Mouse (Mus musculus): ENCODE measurements around the gene Mrap. TPM values are rescaled to one million over a fixed set of nuclear protein-coding genes. Genes with fewer than 3 reads are reported as not detected.

The Mrap gene
- polyA plus RNA-seq, 1 experiment from 2014 or later: 0.98 TPM

DNA sequence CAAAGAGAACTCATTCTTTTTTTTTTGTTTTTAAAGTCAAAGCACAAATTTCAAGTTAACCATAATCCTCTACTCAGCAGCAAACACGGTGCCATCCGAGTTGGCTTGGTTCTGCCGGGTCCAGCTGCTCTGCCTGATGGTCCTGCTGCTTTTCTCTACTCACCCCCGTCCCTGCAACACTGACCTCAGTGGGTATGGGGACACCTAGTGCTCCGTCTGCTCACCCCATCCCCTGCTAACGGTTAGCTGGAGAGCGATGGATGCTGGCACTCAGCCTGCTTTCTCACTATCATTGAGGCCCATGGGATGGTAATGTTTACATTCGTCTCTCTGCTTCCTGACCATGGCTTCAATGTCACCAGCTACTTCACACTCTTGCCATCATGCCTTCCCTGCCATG lies 60.4 kb downstream of the Mrap start:
- Histone ChIP-seq H3K9ac (ENCODE audit: low read depth, low read length) (no peak overlapping the region), H3K27me3 (replicated peaks; ENCODE audit: control insufficient read depth, insufficient read depth, low read length) (no peaks in the 10 kb centered on the region), H3K4me1 (ENCODE audit: control insufficient read depth, insufficient read depth, low read depth, low read length) (no peaks in the 10 kb centered on the region), H3K27ac (ENCODE audit: low read depth, low read length) (no peak overlapping the region), H3K36me3 (ENCODE audit: control insufficient read depth, insufficient read depth, low read length) (peaks cover 33% of the 10 kb centered on the region), H3K9me3 (ENCODE audit: control insufficient read depth, low read length) (no peaks in the 10 kb centered on the region), H3K4me3 (ENCODE audit: low read length) (no peak overlapping the region), H3K4me2 (ENCODE audit: low read length) (no peak overlapping the region)
- ATAC-seq: no peak
- 87% methylated on average over 8 of the region's 8 CpGs for WGBS

DNA sequence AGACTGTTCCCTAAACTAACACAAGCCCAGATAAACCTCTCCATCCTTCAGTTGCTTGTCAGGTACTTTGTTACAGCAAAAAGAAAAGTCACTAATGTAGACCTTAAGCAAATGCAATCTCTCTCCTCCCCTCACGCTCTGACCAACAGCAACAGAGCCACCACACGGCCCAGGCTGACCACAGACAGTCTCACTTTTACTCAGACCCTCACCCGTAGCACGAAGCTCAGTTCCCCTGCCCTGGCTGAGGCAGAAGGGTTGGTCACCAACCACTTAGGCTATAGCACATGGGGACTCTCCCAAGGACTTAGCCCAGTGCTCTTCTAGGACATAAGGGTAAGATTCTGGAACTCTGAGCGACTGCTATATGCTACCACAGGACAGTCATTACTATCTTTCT lies 60.8 kb downstream of the Mrap start:
- peaks cover 37% of the 10 kb centered on the region for H3K36me3 ChIP-seq (ENCODE audit: control insufficient read depth, insufficient read depth, low read length)
- no peaks in the 10 kb centered on the region for H3K27me3 ChIP-seq (replicated peaks; ENCODE audit: control insufficient read depth, insufficient read depth, low read length)
- ATAC-seq: no peak
- H3K4me3 ChIP-seq (ENCODE audit: low read length): no peak overlapping the region
- WGBS: 93% methylated on average over 5 of the region's 5 CpGs
- no peak overlapping the region for H3K4me2 ChIP-seq (ENCODE audit: low read length)
- H3K4me1 ChIP-seq (ENCODE audit: control insufficient read depth, insufficient read depth, low read depth, low read length): no peaks in the 10 kb centered on the region
- H3K27ac ChIP-seq (ENCODE audit: low read depth, low read length): no peak overlapping the region
- H3K9me3 ChIP-seq (ENCODE audit: control insufficient read depth, low read length): no peaks in the 10 kb centered on the region
- no peak overlapping the region for H3K9ac ChIP-seq (ENCODE audit: low read depth, low read length)

Other genes with a start within 250 kb of the Mrap start
- gene Mis18a, start 10.8 kb upstream of the Mrap start, polyA plus RNA-seq (2015; fragmentation: Nextera tagmentation; extraction: Ambion mirVana): 26.4 and 31.3 TPM in 2 replicates
- gene Urb1, start 72.2 kb downstream of the Mrap start, polyA plus RNA-seq (2015; fragmentation: Nextera tagmentation; extraction: Ambion mirVana): 8.2 and 9.2 TPM in 2 replicates
- gene Eva1c, start 88.5 kb downstream of the Mrap start, polyA plus RNA-seq (2015; fragmentation: Nextera tagmentation; extraction: Ambion mirVana): 4.4 and 4.8 TPM in 2 replicates
- 54.4 and 61.1 TPM in 2 replicates for gene Cfap298, start 196.9 kb downstream of the Mrap start, polyA plus RNA-seq (2015; fragmentation: Nextera tagmentation; extraction: Ambion mirVana)

All from hindbrain, embryonic 16.5 days (tissue).